Mouse (Mus musculus) lung, embryonic 14.5 days (tissue): ENCODE data around the gene Ndrg3. TPM values are rescaled to one million over a fixed set of nuclear protein-coding genes. Genes with fewer than 3 reads are reported as not detected.

Source experiments
- ATAC-seq: fragments of 200-750 bp; cut with Nextera tagmentation; 2 replicates; pipeline ENCODE4 v1.8.0; 2017; ENCODE audit warnings: mild to moderate bottlenecking, moderate TSS enrichment, moderate library complexity; ENCODE audit not compliant: insufficient read depth
- DNase-seq: peaks from one replicate; pipeline ENCODE4 v3.0.0-alpha.2; 2015
- H3K27ac ChIP-seq: fragments of 300-500 bp; sonication (generic); 2 replicates; pipeline ENCODE4 v1.5.1; 2014; ENCODE audit warnings: low read depth, mild to moderate bottlenecking, moderate library complexity
- H3K27me3 ChIP-seq: fragments of 300-500 bp; sonication (generic); 2 replicates; pipeline ENCODE4 v1.6.1; 2014; ENCODE audit warnings: low read length, control low read depth; ENCODE audit not compliant: insufficient read depth
- H3K36me3 ChIP-seq: fragments of 300-500 bp; sonication (generic); 2 replicates; pipeline ENCODE4 v1.6.1; 2014; ENCODE audit warnings: control low read depth; ENCODE audit not compliant: insufficient read depth
- H3K4me1 ChIP-seq: fragments of 300-500 bp; sonication (generic); 2 replicates; pipeline ENCODE4 v1.6.1; 2014; ENCODE audit warnings: antibody characterized with exemption, control low read depth; ENCODE audit not compliant: insufficient read depth
- H3K4me2 ChIP-seq: fragments of 300-500 bp; sonication (generic); 2 replicates; pipeline ENCODE4 v1.6.1; 2014; ENCODE audit warnings: mild to moderate bottlenecking
- H3K4me3 ChIP-seq: fragments of 300-500 bp; sonication (generic); 2 replicates; pipeline ENCODE4 v1.5.1; 2014; ENCODE audit warnings: low read depth, low read length
- H3K9ac ChIP-seq: fragments of 300-500 bp; sonication (generic); 2 replicates; pipeline ENCODE4 v1.6.1; 2014
- H3K9me3 ChIP-seq: fragments of 300-500 bp; sonication (generic); 2 replicates; pipeline ENCODE4 v1.6.1; 2016; ENCODE audit warnings: low read depth, low read length, control low read depth
- CTCF ChIP-seq: IDR thresholded peaks from 2 replicates; pipeline ENCODE4 v1.5.1; 2016; ENCODE audit warnings: antibody characterized with exemption, low read depth
- WGBS: fragments of 180-500 bp; shearing (Covaris S2); extraction: QIAGEN DNeasy Blood & Tissue Kit; methylation state at CpG from one replicate; pipeline ENCODE4 v1.1.7; 2014; 5-methylcytosine and 5-hydroxymethylcytosine counted together
- polyA plus RNA-seq: library from polyadenylated mRNA; unstranded; fragments of >200 nt; fragmentation: Nextera tagmentation; extraction: Ambion mirVana; gene quantifications from 2 replicates; pipeline ENCODE4 v1.2.1, GENCODE M21; 2014

Ndrg3 gene
- polyA plus RNA-seq, 1 experiment from 2014 or later = 43.7 TPM

- peak; percentile 7 for ATAC-seq
- Histone ChIP-seq H3K4me1 (peaks cover 10% of the 10 kb centered on the region; the same call in 1 of the 2 replicates), H3K4me2 (no peak overlapping the region), H3K4me3 (no peak overlapping the region), H3K36me3 (peaks cover 20% of the 10 kb centered on the region; the same call in 1 of the 2 replicates), H3K9me3 (no peaks in the 10 kb centered on the region), H3K9ac (no peak overlapping the region), H3K27me3 (no peaks in the 10 kb centered on the region), H3K27ac (peak overlapping the region; percentile 52; the same call in 1 of the 2 replicates)
- DNase-seq = no peak
- WGBS = 24% methylated on average over 11 of the region's 11 CpGs
- TF ChIP-seq CTCF = no peak
Measured at GRCm38 (mm10) chr2:157010634-157011310, 18.9 kb upstream of the Ndrg3 start.

- no peak for TF ChIP-seq CTCF
- Histone ChIP-seq H3K4me3 (no peak overlapping the region), H3K27me3 (no peaks in the 10 kb centered on the region), H3K9ac (no peak overlapping the region), H3K4me2 (no peak overlapping the region), H3K27ac (peak overlapping the region; percentile 42; the same call in 1 of the 2 replicates), H3K4me1 (peaks cover 10% of the 10 kb centered on the region; the same call in 1 of the 2 replicates), H3K9me3 (no peaks in the 10 kb centered on the region), H3K36me3 (peaks cover 16% of the 10 kb centered on the region; the same call in 1 of the 2 replicates)
- ATAC-seq (peak; percentile 10; the same call in 1 of the 2 replicates), DNase-seq (peak; percentile 34)
Measured at GRCm38 (mm10) chr2:157010121-157010520, 18.3 kb upstream of the Ndrg3 start.

DNA sequence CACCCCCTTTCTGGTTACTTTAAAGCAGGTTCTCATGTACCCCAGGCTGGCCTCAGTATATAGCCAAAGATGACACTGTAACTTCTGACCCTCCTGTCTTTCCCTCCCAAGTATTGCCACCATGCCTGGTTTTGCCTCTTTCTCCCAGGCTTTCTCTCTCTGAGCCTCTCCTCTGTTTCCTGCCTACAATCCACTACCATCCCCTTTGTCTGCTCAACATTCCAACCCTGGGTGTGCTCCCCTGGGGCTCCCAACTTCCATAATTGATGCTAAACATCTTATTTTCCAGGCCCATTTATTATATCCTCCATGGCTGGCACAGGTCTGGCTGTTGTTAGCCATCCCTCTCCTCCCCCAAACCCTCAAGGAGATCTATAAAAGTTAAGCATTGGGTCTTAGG is 16.7 kb upstream of the Ndrg3 start:
- Histone ChIP-seq H3K4me1 (peaks cover 10% of the 10 kb centered on the region; the same call in 1 of the 2 replicates), H3K4me3 (no peak overlapping the region), H3K27me3 (no peaks in the 10 kb centered on the region), H3K4me2 (no peak overlapping the region), H3K27ac (no peak overlapping the region), H3K9me3 (no peaks in the 10 kb centered on the region), H3K9ac (no peak overlapping the region), H3K36me3 (peaks cover 19% of the 10 kb centered on the region; the same call in 1 of the 2 replicates)
- TF ChIP-seq CTCF = no peak
- ATAC-seq = no peak
- DNase-seq = no peak

DNA sequence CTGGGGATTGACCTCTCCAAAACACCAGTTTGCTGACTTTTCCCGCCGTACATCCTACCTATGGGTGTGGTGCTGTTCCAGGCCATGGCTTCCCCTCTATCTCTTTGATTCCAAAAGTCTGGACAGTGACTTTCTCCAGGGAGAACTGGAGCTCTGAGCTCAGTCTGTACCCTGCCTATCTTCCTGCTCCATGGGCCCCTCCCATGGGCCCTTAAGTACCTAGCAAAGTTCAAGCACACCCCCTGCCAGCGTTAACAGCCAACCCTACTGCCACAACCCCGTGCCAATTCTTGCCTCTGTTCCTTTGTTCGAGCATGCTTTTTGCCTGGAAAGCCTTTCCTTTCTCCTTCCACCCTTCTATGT is 15.4 kb upstream of the Ndrg3 start:
- Histone ChIP-seq H3K27ac (peak overlapping the region; percentile 83), H3K36me3 (peaks cover 27% of the 10 kb centered on the region), H3K4me2 (peak overlapping the region; percentile 71), H3K27me3 (no peaks in the 10 kb centered on the region), H3K9ac (peak overlapping the region; percentile 80), H3K9me3 (no peaks in the 10 kb centered on the region), H3K4me1 (peaks cover 10% of the 10 kb centered on the region; the same call in 1 of the 2 replicates), H3K4me3 (peak overlapping the region; percentile 86)
- no peak for TF ChIP-seq CTCF
- ATAC-seq (no peak; the same call in 1 of the 2 replicates), DNase-seq (no peak)
- WGBS = 21% methylated on average over 5 of the region's 5 CpGs

DNA sequence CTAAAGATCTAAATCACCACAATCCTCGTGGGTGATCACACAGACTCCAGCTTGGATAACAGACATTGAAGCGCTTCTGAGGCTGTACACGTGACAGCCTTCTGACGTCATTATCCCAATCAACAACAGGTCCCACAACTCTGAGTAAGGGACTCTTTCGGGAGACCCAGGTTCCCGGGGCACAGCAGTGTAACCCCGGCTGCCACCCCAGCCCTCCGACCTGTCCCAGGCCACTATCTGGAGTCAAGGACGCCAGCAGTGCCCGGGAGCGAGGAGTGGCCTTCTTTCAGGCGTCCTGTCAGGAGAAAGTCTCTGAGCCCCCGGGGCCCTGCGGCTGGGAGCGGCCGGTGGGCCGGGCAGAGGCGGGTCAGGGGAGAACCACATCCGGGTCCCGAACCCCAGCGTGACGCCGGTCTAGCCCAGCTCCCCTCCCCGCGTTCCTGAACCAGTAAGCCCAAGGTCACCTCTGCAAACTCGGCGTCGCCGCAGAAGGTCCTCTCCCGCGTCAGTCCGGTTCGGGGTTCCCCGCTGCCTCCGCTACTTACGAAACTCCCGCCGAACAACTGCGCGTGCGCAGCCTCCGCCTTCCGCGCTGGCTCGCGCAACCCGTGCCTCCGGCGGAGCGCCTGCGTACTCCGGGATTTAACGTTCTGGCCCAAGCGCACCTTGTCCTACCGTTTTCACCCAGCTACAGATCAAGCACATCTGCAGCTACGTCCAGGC is 14.8 kb upstream of the Ndrg3 start, which contains the start of gene Dsn1:
Gene Dsn1 (minus strand): TSS at position 644 of the 723 bp plus-strand sequence.
- Histone ChIP-seq H3K9ac (peak within 1 kb of the TSS; percentile 80), H3K27ac (peak within 1 kb of the TSS; percentile 83), H3K27me3 (no peaks in the 10 kb centered on the region), H3K36me3 (peaks cover 31% of the 10 kb centered on the region), H3K4me3 (peak within 1 kb of the TSS; percentile 86), H3K9me3 (no peaks in the 10 kb centered on the region), H3K4me1 (peaks cover 10% of the 10 kb centered on the region; the same call in 1 of the 2 replicates), H3K4me2 (peak within 1 kb of the TSS; percentile 71)
- peak; percentile 86 for ATAC-seq
- WGBS = under 1% methylated on average over 56 of the region's 56 CpGs
- no peak for TF ChIP-seq CTCF
- peak; percentile 94 for DNase-seq

- Histone ChIP-seq H3K9me3 (no peaks in the 10 kb centered on the region), H3K36me3 (peaks cover 68% of the 10 kb centered on the region), H3K4me1 (0 out of 2 replicates have a peak, but pooled peaks cover 2% of the 10 kb centered on the region), H3K4me2 (no peak overlapping the region), H3K4me3 (no peak overlapping the region), H3K9ac (no peak overlapping the region), H3K27ac (no peak overlapping the region), H3K27me3 (no peaks in the 10 kb centered on the region)
- no peak for DNase-seq
- WGBS = 84% methylated on average over 4 of the region's 4 CpGs
- ATAC-seq = no peak
- TF ChIP-seq CTCF = no peak
Measured at GRCm38 (mm10) chr2:157002321-157002720, 10.5 kb upstream of the Ndrg3 start.

DNA sequence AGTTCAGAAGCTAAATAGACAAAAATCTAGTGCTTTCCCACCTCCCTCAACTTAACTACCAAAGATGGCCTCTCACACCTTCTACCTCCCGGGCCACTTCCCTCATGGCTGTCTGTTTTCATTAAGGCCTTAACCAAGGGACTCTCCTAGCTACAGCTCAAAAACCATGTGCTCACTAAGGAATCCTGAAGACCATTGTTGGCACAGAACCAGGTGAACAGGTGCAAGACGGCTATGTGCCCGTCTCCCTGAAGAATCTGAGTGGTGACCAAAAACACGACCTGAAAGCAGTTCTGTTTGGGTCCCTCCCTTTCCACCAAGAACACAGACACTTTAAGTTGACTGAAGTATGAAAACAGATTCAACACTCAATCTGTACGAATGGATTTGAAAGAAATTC is 6.4 kb upstream of the Ndrg3 start:
- no peak overlapping the region for H3K9ac ChIP-seq
- no peak for DNase-seq
- ATAC-seq = no peak
- no peak overlapping the region for H3K4me3 ChIP-seq
- no peak overlapping the region for H3K27ac ChIP-seq
- no peak overlapping the region for H3K4me2 ChIP-seq
- H3K4me1 ChIP-seq = no peaks in the 10 kb centered on the region
- WGBS = 87% methylated on average over 5 of the region's 5 CpGs
- no peaks in the 10 kb centered on the region for H3K9me3 ChIP-seq
- H3K36me3 ChIP-seq = peaks cover 68% of the 10 kb centered on the region
- no peak for TF ChIP-seq CTCF
- H3K27me3 ChIP-seq = no peaks in the 10 kb centered on the region
